Mouse (Mus musculus) kidney, embryonic 14.5 days (tissue): Measurements from ENCODE around the gene Shisa6. TPM values are rescaled to one million over a fixed set of nuclear protein-coding genes. Genes with fewer than 3 reads are reported as not detected.
"Not testable (repeated sequence)": the region's sequence is repeated elsewhere in the genome, so short reads cannot be mapped to it uniquely, and the experiment has no call there.

Experiments
- ATAC-seq: fragments of 200-750 bp; cut with Nextera tagmentation; 2 replicates; pipeline ENCODE4 v1.8.0; 2017; ENCODE audit warnings: moderate number of reproducible peaks, mild to moderate bottlenecking, moderate TSS enrichment, moderate library complexity; ENCODE audit not compliant: low FRiP score, low TSS enrichment
- H3K27ac ChIP-seq: fragments of 300-500 bp; sonication (generic); 2 replicates; pipeline ENCODE4 v1.5.1; 2014; ENCODE audit warnings: low read depth, mild to moderate bottlenecking, low read length, moderate library complexity, mixed read lengths
- H3K27me3 ChIP-seq: fragments of 300-500 bp; sonication (generic); 2 replicates; pipeline ENCODE4 v1.6.1; 2014; ENCODE audit warnings: mild to moderate bottlenecking, low read length; ENCODE audit not compliant: control insufficient read depth, insufficient read depth
- H3K36me3 ChIP-seq: fragments of 300-500 bp; sonication (generic); 2 replicates; pipeline ENCODE4 v1.6.1; 2014; ENCODE audit warnings: low read length, mixed read lengths; ENCODE audit not compliant: control insufficient read depth, insufficient read depth
- H3K4me1 ChIP-seq: fragments of 300-500 bp; sonication (generic); 2 replicates; pipeline ENCODE4 v1.6.1; 2014; ENCODE audit warnings: low read length, mixed read lengths; ENCODE audit not compliant: control insufficient read depth, insufficient read depth
- H3K4me2 ChIP-seq: fragments of 300-500 bp; sonication (generic); replicated peaks from 2 replicates; pipeline ENCODE4 v1.6.1; 2014; ENCODE audit warnings: low read depth, mild to moderate bottlenecking, low read length
- H3K4me3 ChIP-seq: fragments of 300-500 bp; sonication (generic); 2 replicates; pipeline ENCODE4 v1.5.1; 2014; ENCODE audit warnings: mild to moderate bottlenecking, low read length
- H3K9ac ChIP-seq: fragments of 300-500 bp; sonication (generic); 2 replicates; pipeline ENCODE4 v1.6.1; 2014; ENCODE audit warnings: low read depth, mild to moderate bottlenecking, low read length, moderate library complexity
- H3K9me3 ChIP-seq: fragments of 300-500 bp; sonication (generic); 2 replicates; pipeline ENCODE4 v1.6.1; 2016; ENCODE audit warnings: low read length; ENCODE audit not compliant: control insufficient read depth
- WGBS: fragments of 180-500 bp; shearing (Covaris S2); extraction: QIAGEN DNeasy Blood & Tissue Kit; methylation state at CpG from one replicate; pipeline ENCODE4 v1.1.7; 2014; 5-methylcytosine and 5-hydroxymethylcytosine counted together
- polyA plus RNA-seq: library from polyadenylated mRNA; unstranded; fragments of >200 nt; fragmentation: Nextera tagmentation; extraction: Ambion mirVana; gene quantifications from 2 replicates; pipeline ENCODE4 v1.2.1, GENCODE M21; 2014

The Shisa6 gene
- polyA plus RNA-seq, 1 experiment from 2014 or later: 0.20 TPM

- not testable (repeated sequence) for H3K36me3 ChIP-seq, H3K27me3 ChIP-seq, H3K27ac ChIP-seq, H3K9me3 ChIP-seq, H3K4me1 ChIP-seq, ATAC-seq, H3K9ac ChIP-seq, H3K4me3 ChIP-seq, H3K4me2 ChIP-seq
- 87% methylated on average over 6 of the region's 6 CpGs for WGBS
Observed at GRCm38 (mm10) chr11:66408721-66409120, 117.0 kb downstream of the Shisa6 start.

GRCm38 (mm10) chr11:66400036-66400435 lies 125.7 kb downstream of the Shisa6 start:
- no peak overlapping the region for H3K4me3 ChIP-seq
- no peak for ATAC-seq
- 36% methylated on average over 7 of the region's 7 CpGs for WGBS

GRCm38 (mm10) chr11:66387561-66387960 lies 138.2 kb downstream of the Shisa6 start:
- H3K4me1 ChIP-seq: no peaks in the 10 kb centered on the region
- no peak overlapping the region for H3K4me3 ChIP-seq
- no peak overlapping the region for H3K27ac ChIP-seq
- H3K9ac ChIP-seq: no peak overlapping the region
- 62% methylated on average over 3 of the region's 3 CpGs for WGBS
- H3K36me3 ChIP-seq: no peaks in the 10 kb centered on the region
- no peak for ATAC-seq
- no peaks in the 10 kb centered on the region for H3K27me3 ChIP-seq
- no peak overlapping the region for H3K4me2 ChIP-seq
- no peaks in the 10 kb centered on the region for H3K9me3 ChIP-seq

More at GRCm38 (mm10) chr11:66400036-66400435, 125.7 kb downstream of the Shisa6 start:
- Histone ChIP-seq H3K4me2 (no peak overlapping the region), H3K27me3 (no peaks in the 10 kb centered on the region), H3K36me3 (no peaks in the 10 kb centered on the region), H3K9me3 (no peaks in the 10 kb centered on the region), H3K9ac (no peak overlapping the region), H3K27ac (no peak overlapping the region), H3K4me1 (no peaks in the 10 kb centered on the region)

- no peak overlapping the region for H3K4me2 ChIP-seq
- no peaks in the 10 kb centered on the region for H3K9me3 ChIP-seq
- H3K27ac ChIP-seq: no peak overlapping the region
- H3K4me1 ChIP-seq: no peaks in the 10 kb centered on the region
- no peaks in the 10 kb centered on the region for H3K36me3 ChIP-seq
- no peak overlapping the region for H3K9ac ChIP-seq
- 74% methylated on average over 3 of the region's 3 CpGs for WGBS
- ATAC-seq: no peak
- H3K4me3 ChIP-seq: no peak overlapping the region
- no peaks in the 10 kb centered on the region for H3K27me3 ChIP-seq
Observed at GRCm38 (mm10) chr11:66371796-66372195, 154.0 kb downstream of the Shisa6 start.

- no peak overlapping the region for H3K27ac ChIP-seq
- H3K4me2 ChIP-seq: no peak overlapping the region
- no peaks in the 10 kb centered on the region for H3K36me3 ChIP-seq
- no peak overlapping the region for H3K9ac ChIP-seq
- no peak overlapping the region for H3K4me3 ChIP-seq
- 85% methylated on average over 4 of the region's 4 CpGs for WGBS
- H3K27me3 ChIP-seq: no peaks in the 10 kb centered on the region
- no peaks in the 10 kb centered on the region for H3K4me1 ChIP-seq
- no peaks in the 10 kb centered on the region for H3K9me3 ChIP-seq
- ATAC-seq: no peak
Observed at GRCm38 (mm10) chr11:66369764-66370163, 156.0 kb downstream of the Shisa6 start.

- Histone ChIP-seq H3K27me3 (no peaks in the 10 kb centered on the region), H3K4me2 (no peak overlapping the region), H3K9me3 (no peaks in the 10 kb centered on the region), H3K36me3 (no peaks in the 10 kb centered on the region), H3K4me3 (no peak overlapping the region), H3K27ac (no peak overlapping the region), H3K4me1 (no peaks in the 10 kb centered on the region), H3K9ac (no peak overlapping the region)
- 72% methylated on average over 8 of the region's 8 CpGs for WGBS
- no peak for ATAC-seq
Observed at GRCm38 (mm10) chr11:66366809-66367685, 158.7 kb downstream of the Shisa6 start.

GRCm38 (mm10) chr11:66359811-66360210 lies 166.0 kb downstream of the Shisa6 start:
- 67% methylated on average over 1 of the region's 1 CpGs for WGBS
- no peaks in the 10 kb centered on the region for H3K27me3 ChIP-seq
- H3K4me2 ChIP-seq: no peak overlapping the region
- H3K27ac ChIP-seq: no peak overlapping the region
- H3K4me3 ChIP-seq: no peak overlapping the region
- no peak for ATAC-seq
- no peaks in the 10 kb centered on the region for H3K4me1 ChIP-seq
- no peaks in the 10 kb centered on the region for H3K36me3 ChIP-seq
- no peak overlapping the region for H3K9ac ChIP-seq
- H3K9me3 ChIP-seq: no peaks in the 10 kb centered on the region

- H3K4me1 ChIP-seq: no peaks in the 10 kb centered on the region
- no peaks in the 10 kb centered on the region for H3K9me3 ChIP-seq
- no peak overlapping the region for H3K9ac ChIP-seq
- no peaks in the 10 kb centered on the region for H3K36me3 ChIP-seq
- H3K27me3 ChIP-seq: no peaks in the 10 kb centered on the region
- ATAC-seq: no peak
- H3K4me2 ChIP-seq: no peak overlapping the region
- no peak overlapping the region for H3K27ac ChIP-seq
- WGBS: 70% methylated on average over 3 of the region's 3 CpGs
- no peak overlapping the region for H3K4me3 ChIP-seq
Observed at GRCm38 (mm10) chr11:66344822-66345221, 180.9 kb downstream of the Shisa6 start.

- Histone ChIP-seq H3K9me3 (peaks cover 3% of the 10 kb centered on the region; the same call in 1 of the 2 replicates), H3K36me3 (no peaks in the 10 kb centered on the region), H3K27me3 (no peaks in the 10 kb centered on the region), H3K27ac (no peak overlapping the region), H3K4me2 (no peak overlapping the region), H3K4me3 (no peak overlapping the region), H3K9ac (no peak overlapping the region), H3K4me1 (no peaks in the 10 kb centered on the region)
- no peak for ATAC-seq
Observed at GRCm38 (mm10) chr11:66336313-66336712, 189.5 kb downstream of the Shisa6 start.
